Mouse (Mus musculus) limb, embryonic 10.5 days (tissue): ENCODE results near the gene Cdhr3. TPM values are rescaled to one million over a fixed set of nuclear protein-coding genes. Genes with fewer than 3 reads are reported as not detected.
A peak's percentile ranks its signal among the peaks of the same experiment; 100 is the strongest.

Source experiments
- DNase-seq: peaks from one replicate; pipeline ENCODE4 v3.0.0-alpha.2; 2017; ENCODE audit warnings: low spot score
- H3K27ac ChIP-seq: fragments of 300-500 bp; sonication (generic); 2 replicates; pipeline ENCODE4 v1.5.1; 2016; ENCODE audit warnings: mild to moderate bottlenecking
- H3K27me3 ChIP-seq: fragments of 300-500 bp; sonication (generic); 2 replicates; pipeline ENCODE4 v1.6.1; 2016; ENCODE audit warnings: low read depth, mild to moderate bottlenecking; ENCODE audit not compliant: poor library complexity, severe bottlenecking
- H3K36me3 ChIP-seq: fragments of 300-500 bp; sonication (generic); 2 replicates; pipeline ENCODE4 v1.6.1; 2016; ENCODE audit warnings: mild to moderate bottlenecking, moderate library complexity
- H3K4me1 ChIP-seq: fragments of 300-500 bp; sonication (generic); 2 replicates; pipeline ENCODE4 v1.6.1; 2016
- H3K4me3 ChIP-seq: fragments of 300-500 bp; sonication (generic); 2 replicates; pipeline ENCODE4 v1.5.1; 2016; ENCODE audit warnings: mild to moderate bottlenecking, moderate library complexity
- H3K9me3 ChIP-seq: fragments of 300-500 bp; sonication (generic); replicated peaks from 2 replicates; pipeline ENCODE4 v1.6.1; 2016; ENCODE audit warnings: mild to moderate bottlenecking
- WGBS: fragments of 180-500 bp; shearing (Covaris S2); methylation state at CpG from one replicate; pipeline ENCODE4 v1.1.7; 2016; 5-methylcytosine and 5-hydroxymethylcytosine counted together
- polyA plus RNA-seq: library from polyadenylated mRNA; unstranded; fragments of >200 nt; fragmentation: Nextera tagmentation; extraction: Ambion mirVana; gene quantifications from 2 replicates; pipeline ENCODE4 v1.2.1, GENCODE M21; 2016

The Cdhr3 gene
- polyA plus RNA-seq: not detected in 2 replicates

GRCm38 (mm10) chr12:33092775-33093174 is at the start of gene Cdhr3:
Gene Cdhr3, minus strand, starts transcription at chr12:33092875.
- Histone ChIP-seq H3K27ac (no peak within 1 kb of the TSS), H3K4me3 (no peak within 1 kb of the TSS), H3K36me3 (no peaks in the 10 kb centered on the region), H3K9me3 (no peaks in the 10 kb centered on the region), H3K27me3 (no peaks in the 10 kb centered on the region), H3K4me1 (0 out of 2 replicates have a peak, but pooled peaks cover 5% of the 10 kb centered on the region)
- DNase-seq: no peak
- 68% methylated on average over 6 of the region's 6 CpGs for WGBS

GRCm38 (mm10) chr12:33139083-33139482 is 46.4 kb upstream of the Cdhr3 start:
- H3K4me1 ChIP-seq: peaks cover 4% of the 10 kb centered on the region; the same call in 1 of the 2 replicates
- no peak overlapping the region for H3K4me3 ChIP-seq
- WGBS: 65% methylated on average over 3 of the region's 3 CpGs
- no peaks in the 10 kb centered on the region for H3K9me3 ChIP-seq
- no peaks in the 10 kb centered on the region for H3K27me3 ChIP-seq
- H3K27ac ChIP-seq: no peak overlapping the region
- H3K36me3 ChIP-seq: no peaks in the 10 kb centered on the region
- no peak for DNase-seq

GRCm38 (mm10) chr12:33137857-33138256 is 45.2 kb upstream of the Cdhr3 start:
- DNase-seq: no peak
- no peaks in the 10 kb centered on the region for H3K27me3 ChIP-seq
- H3K4me1 ChIP-seq: peaks cover 9% of the 10 kb centered on the region; the same call in 1 of the 2 replicates
- no peaks in the 10 kb centered on the region for H3K9me3 ChIP-seq
- no peaks in the 10 kb centered on the region for H3K36me3 ChIP-seq
- 93% methylated on average over 1 of the region's 1 CpGs for WGBS
- H3K4me3 ChIP-seq: no peak overlapping the region
- no peak overlapping the region for H3K27ac ChIP-seq

- no peak for DNase-seq
- H3K27me3 ChIP-seq: no peaks in the 10 kb centered on the region
- no peaks in the 10 kb centered on the region for H3K36me3 ChIP-seq
- no peaks in the 10 kb centered on the region for H3K9me3 ChIP-seq
- 75% methylated on average over 7 of the region's 7 CpGs for WGBS
- H3K4me3 ChIP-seq: no peak overlapping the region
- 0 out of 2 replicates have a peak overlapping the region, but pooled peaks have one; percentile 15 for H3K27ac ChIP-seq
- peaks cover 12% of the 10 kb centered on the region for H3K4me1 ChIP-seq
Measured at GRCm38 (mm10) chr12:33131796-33132195, 39.1 kb upstream of the Cdhr3 start.

- no peaks in the 10 kb centered on the region for H3K27me3 ChIP-seq
- H3K9me3 ChIP-seq: no peaks in the 10 kb centered on the region
- no peak for DNase-seq
- H3K4me3 ChIP-seq: no peak overlapping the region
- H3K36me3 ChIP-seq: no peaks in the 10 kb centered on the region
- H3K27ac ChIP-seq: no peak overlapping the region
- WGBS: 58% methylated on average over 8 of the region's 8 CpGs
- peaks cover 12% of the 10 kb centered on the region for H3K4me1 ChIP-seq
Measured at GRCm38 (mm10) chr12:33130401-33130800, 37.7 kb upstream of the Cdhr3 start.

GRCm38 (mm10) chr12:33129410-33129809 is 36.7 kb upstream of the Cdhr3 start:
- WGBS: 12% methylated on average over 4 of the region's 4 CpGs
- Histone ChIP-seq H3K27me3 (no peaks in the 10 kb centered on the region), H3K4me3 (no peak overlapping the region), H3K36me3 (no peaks in the 10 kb centered on the region), H3K4me1 (peaks cover 12% of the 10 kb centered on the region), H3K9me3 (no peaks in the 10 kb centered on the region), H3K27ac (no peak overlapping the region)
- DNase-seq: no peak

GRCm38 (mm10) chr12:33128702-33129101 is 36.0 kb upstream of the Cdhr3 start:
- H3K27ac ChIP-seq: no peak overlapping the region
- no peaks in the 10 kb centered on the region for H3K27me3 ChIP-seq
- H3K9me3 ChIP-seq: no peaks in the 10 kb centered on the region
- H3K36me3 ChIP-seq: no peaks in the 10 kb centered on the region
- no peak overlapping the region for H3K4me3 ChIP-seq
- peaks cover 9% of the 10 kb centered on the region for H3K4me1 ChIP-seq
- DNase-seq: no peak
- 86% methylated on average over 7 of the region's 7 CpGs for WGBS

- H3K27me3 ChIP-seq: no peaks in the 10 kb centered on the region
- WGBS: 93% methylated on average over 2 of the region's 2 CpGs
- H3K4me1 ChIP-seq: peaks cover 6% of the 10 kb centered on the region
- DNase-seq: no peak
- no peaks in the 10 kb centered on the region for H3K9me3 ChIP-seq
- no peak overlapping the region for H3K4me3 ChIP-seq
- H3K36me3 ChIP-seq: no peaks in the 10 kb centered on the region
- H3K27ac ChIP-seq: no peak overlapping the region
Measured at GRCm38 (mm10) chr12:33128121-33128520, 35.4 kb upstream of the Cdhr3 start.

GRCm38 (mm10) chr12:33126243-33126642 is 33.6 kb upstream of the Cdhr3 start:
- no peak overlapping the region for H3K27ac ChIP-seq
- no peak for DNase-seq
- no peak overlapping the region for H3K4me3 ChIP-seq
- no peaks in the 10 kb centered on the region for H3K4me1 ChIP-seq
- H3K36me3 ChIP-seq: no peaks in the 10 kb centered on the region
- no peaks in the 10 kb centered on the region for H3K9me3 ChIP-seq
- H3K27me3 ChIP-seq: no peaks in the 10 kb centered on the region

- H3K27ac ChIP-seq: no peak overlapping the region
- no peaks in the 10 kb centered on the region for H3K4me1 ChIP-seq
- WGBS: 84% methylated on average over 9 of the region's 9 CpGs
Measured at GRCm38 (mm10) chr12:33125594-33126227, 33.0 kb upstream of the Cdhr3 start.

GRCm38 (mm10) chr12:33118624-33119301 is 26.1 kb upstream of the Cdhr3 start:
- WGBS: 42% methylated on average over 15 of the region's 15 CpGs
- H3K4me3 ChIP-seq: peak overlapping the region; percentile 17; the same call in 1 of the 2 replicates

More at GRCm38 (mm10) chr12:33125594-33126227, 33.0 kb upstream of the Cdhr3 start:
- Histone ChIP-seq H3K9me3 (no peaks in the 10 kb centered on the region), H3K27me3 (no peaks in the 10 kb centered on the region), H3K36me3 (no peaks in the 10 kb centered on the region), H3K4me3 (no peak overlapping the region)
- no peak for DNase-seq

GRCm38 (mm10) chr12:33110894-33111471 is 18.3 kb upstream of the Cdhr3 start:
- H3K27ac ChIP-seq: peak overlapping the region; percentile 65
- H3K4me1 ChIP-seq: peaks cover 15% of the 10 kb centered on the region
- H3K9me3 ChIP-seq: no peaks in the 10 kb centered on the region
- no peak for DNase-seq
- no peaks in the 10 kb centered on the region for H3K36me3 ChIP-seq
- 63% methylated on average over 14 of the region's 14 CpGs for WGBS
- no peaks in the 10 kb centered on the region for H3K27me3 ChIP-seq
- H3K4me3 ChIP-seq: no peak overlapping the region

More at GRCm38 (mm10) chr12:33118624-33119301, 26.1 kb upstream of the Cdhr3 start:
- no peak for DNase-seq
- H3K4me1 ChIP-seq: 0 out of 2 replicates have a peak, but pooled peaks cover 5% of the 10 kb centered on the region
- H3K27ac ChIP-seq: no peak overlapping the region
- H3K36me3 ChIP-seq: no peaks in the 10 kb centered on the region
- H3K27me3 ChIP-seq: peaks cover 7% of the 10 kb centered on the region; the same call in 1 of the 2 replicates
- no peaks in the 10 kb centered on the region for H3K9me3 ChIP-seq

- Histone ChIP-seq H3K36me3 (no peaks in the 10 kb centered on the region), H3K9me3 (no peaks in the 10 kb centered on the region), H3K4me3 (no peak overlapping the region), H3K27ac (no peak overlapping the region), H3K4me1 (peaks cover 15% of the 10 kb centered on the region), H3K27me3 (no peaks in the 10 kb centered on the region)
- no peak for DNase-seq
Measured at GRCm38 (mm10) chr12:33109531-33109930, 16.9 kb upstream of the Cdhr3 start.
